Mouse (Mus musculus) liver, embryonic 15.5 days (tissue): ENCODE results near the gene Cpeb4. TPM values are rescaled to one million over a fixed set of nuclear protein-coding genes. Genes with fewer than 3 reads are reported as not detected.

ENCODE experiments used
- ATAC-seq: fragments of 200-750 bp; cut with Nextera tagmentation; 2 replicates; pipeline ENCODE4 v1.8.0; 2017; ENCODE audit warnings: moderate number of reproducible peaks, mild to moderate bottlenecking, moderate library complexity; ENCODE audit not compliant: insufficient read depth
- H3K27ac ChIP-seq: fragments of 300-500 bp; sonication (generic); replicated peaks from 2 replicates; pipeline ENCODE4 v1.5.1; 2015; ENCODE audit warnings: mild to moderate bottlenecking, inconsistent platforms
- H3K27me3 ChIP-seq: fragments of 300-500 bp; sonication (generic); 2 replicates; pipeline ENCODE4 v1.6.1; 2015; ENCODE audit warnings: mild to moderate bottlenecking, inconsistent platforms
- H3K36me3 ChIP-seq: fragments of 300-500 bp; sonication (generic); replicated peaks from 2 replicates; pipeline ENCODE4 v1.6.1; 2015; ENCODE audit warnings: moderate library complexity, mild to moderate bottlenecking, inconsistent platforms
- H3K4me1 ChIP-seq: fragments of 300-500 bp; sonication (generic); replicated peaks from 2 replicates; pipeline ENCODE4 v1.6.1; 2015; ENCODE audit warnings: inconsistent platforms
- H3K4me2 ChIP-seq: fragments of 300-500 bp; sonication (generic); 2 replicates; pipeline ENCODE4 v1.6.1; 2015; ENCODE audit warnings: moderate library complexity, mild to moderate bottlenecking, inconsistent platforms
- H3K4me3 ChIP-seq: fragments of 300-500 bp; sonication (generic); replicated peaks from 2 replicates; pipeline ENCODE4 v1.5.1; 2015; ENCODE audit warnings: mild to moderate bottlenecking, inconsistent platforms
- H3K9ac ChIP-seq: fragments of 300-500 bp; sonication (generic); 2 replicates; pipeline ENCODE4 v1.6.1; 2015; ENCODE audit warnings: moderate library complexity, mild to moderate bottlenecking, inconsistent platforms
- H3K9me3 ChIP-seq: fragments of 300-500 bp; sonication (generic); replicated peaks from 2 replicates; pipeline ENCODE4 v1.6.1; 2016; ENCODE audit warnings: inconsistent platforms
- WGBS: fragments of 180-500 bp; shearing (Covaris S2); methylation state at CpG from one replicate; pipeline ENCODE4 v1.1.7; 2015; ENCODE audit warnings: mixed read lengths; ENCODE audit not compliant: insufficient replicate concordance; 5-methylcytosine and 5-hydroxymethylcytosine counted together
- polyA plus RNA-seq: library from polyadenylated mRNA; unstranded; fragments of >200 nt; fragmentation: Nextera tagmentation; extraction: Ambion mirVana; gene quantifications from 2 replicates; pipeline ENCODE4 v1.2.1, GENCODE M21; 2015

Gene Cpeb4
- polyA plus RNA-seq, 1 experiment from 2014 or later: 19.0 TPM

DNA sequence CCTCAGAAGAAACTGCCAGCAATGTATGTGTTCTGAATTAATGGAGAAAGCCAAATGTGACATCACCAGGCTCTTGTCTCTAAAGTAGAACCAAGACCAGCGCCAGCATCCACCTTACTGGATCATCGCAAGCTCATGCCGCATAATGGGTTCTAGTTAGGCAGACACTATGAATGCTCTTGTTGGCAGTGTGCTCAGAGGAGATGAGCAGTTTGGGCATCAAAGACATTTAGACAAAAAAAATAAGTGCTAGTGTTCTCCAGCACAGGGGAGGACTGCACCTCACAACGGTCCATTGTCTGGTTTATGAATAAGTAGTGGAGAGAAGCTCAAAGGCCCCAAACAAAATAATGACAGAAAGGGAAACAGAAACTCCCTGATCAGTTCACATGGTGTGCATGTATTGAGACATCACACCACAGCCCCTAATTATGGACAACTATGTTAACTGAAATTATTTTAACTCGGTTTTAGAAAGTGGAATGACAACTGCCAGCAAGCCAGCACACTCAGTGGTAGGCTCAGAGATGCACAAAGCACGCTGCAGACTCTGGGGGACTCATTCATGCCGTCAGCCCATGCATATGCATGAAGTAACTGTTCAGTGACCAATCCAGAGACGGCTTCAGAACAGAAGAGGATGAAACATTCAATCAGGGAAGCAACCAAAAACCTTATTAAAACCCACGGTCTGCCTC, 25.1 kb upstream of the Cpeb4 start:
- no peak for ATAC-seq

GRCm38 (mm10) chr11:31847469-31847805, 24.6 kb upstream of the Cpeb4 start:
- Histone ChIP-seq H3K9me3 (no peaks in the 10 kb centered on the region), H3K27ac (0 out of 2 replicates have a peak overlapping the region, but pooled peaks have one; percentile 10), H3K4me3 (no peak overlapping the region), H3K27me3 (no peaks in the 10 kb centered on the region), H3K36me3 (no peaks in the 10 kb centered on the region), H3K9ac (no peak overlapping the region), H3K4me1 (peaks cover 64% of the 10 kb centered on the region), H3K4me2 (no peak overlapping the region)
- no peak for ATAC-seq
- 82% methylated on average over 5 of the region's 5 CpGs for WGBS

More for the DNA sequence above, 25.1 kb upstream of the Cpeb4 start:
- Histone ChIP-seq H3K9me3 (no peaks in the 10 kb centered on the region), H3K36me3 (no peaks in the 10 kb centered on the region), H3K27me3 (no peaks in the 10 kb centered on the region), H3K27ac (peak overlapping the region; percentile 39; the same call in 1 of the 2 replicates), H3K4me1 (peaks cover 66% of the 10 kb centered on the region), H3K4me2 (no peak overlapping the region), H3K9ac (no peak overlapping the region), H3K4me3 (no peak overlapping the region)
- WGBS: 82% methylated on average over 9 of the region's 9 CpGs

DNA sequence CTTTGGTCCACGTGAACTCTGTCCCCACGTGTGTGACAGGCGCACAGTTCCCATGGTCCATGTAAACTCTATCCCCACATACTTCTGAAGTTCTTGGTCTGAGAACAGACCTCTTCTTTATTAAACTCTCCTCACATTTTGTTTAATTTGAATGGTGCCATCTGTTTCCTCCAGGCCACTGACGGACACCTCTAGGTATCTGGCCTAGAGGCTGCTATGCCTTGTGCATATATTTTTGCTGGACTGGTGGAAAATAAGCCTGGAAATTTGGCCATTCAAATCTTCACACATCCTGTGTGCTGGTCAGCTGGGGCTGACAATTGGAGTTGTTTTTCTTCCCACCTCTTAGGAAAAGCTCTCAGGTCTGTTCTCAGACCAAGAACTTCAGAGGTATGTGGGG, 23.3 kb upstream of the Cpeb4 start:
- Histone ChIP-seq H3K4me1 (peaks cover 58% of the 10 kb centered on the region), H3K4me2 (no peak overlapping the region), H3K9me3 (no peaks in the 10 kb centered on the region), H3K36me3 (no peaks in the 10 kb centered on the region), H3K9ac (no peak overlapping the region), H3K27ac (no peak overlapping the region), H3K4me3 (no peak overlapping the region), H3K27me3 (no peaks in the 10 kb centered on the region)
- WGBS: 87% methylated on average over 4 of the region's 4 CpGs
- ATAC-seq: no peak

DNA sequence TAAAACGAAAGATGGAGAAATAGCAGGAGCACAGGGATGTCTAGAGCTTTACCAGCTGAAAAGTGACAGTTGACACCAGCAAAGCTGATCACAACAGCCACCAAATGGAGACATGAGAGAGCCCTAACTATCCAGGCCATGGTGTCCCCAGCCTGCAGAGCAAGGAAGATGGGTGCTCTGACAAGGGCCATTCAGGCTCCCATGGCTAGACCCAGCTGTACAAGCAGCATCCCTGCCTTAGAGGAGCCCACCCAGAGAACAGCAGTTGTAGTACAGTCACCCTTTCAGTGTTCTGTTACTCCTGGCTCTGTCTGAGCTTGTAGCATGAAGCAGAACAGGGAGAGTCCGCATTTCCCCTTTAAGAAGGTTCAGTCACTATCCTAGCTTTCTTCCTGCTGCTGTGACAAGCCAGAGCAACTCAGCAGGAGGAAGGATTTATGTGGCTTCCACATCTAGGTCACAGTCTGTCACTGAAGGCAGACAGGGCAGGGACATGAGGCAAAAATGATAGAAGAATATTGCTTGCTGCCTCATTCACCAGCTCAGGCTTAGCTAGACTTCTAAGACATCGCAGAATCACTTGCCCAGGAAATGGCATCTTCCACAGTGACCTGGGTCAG, 21.7 kb upstream of the Cpeb4 start:
- WGBS: 82% methylated on average over 3 of the region's 3 CpGs

DNA sequence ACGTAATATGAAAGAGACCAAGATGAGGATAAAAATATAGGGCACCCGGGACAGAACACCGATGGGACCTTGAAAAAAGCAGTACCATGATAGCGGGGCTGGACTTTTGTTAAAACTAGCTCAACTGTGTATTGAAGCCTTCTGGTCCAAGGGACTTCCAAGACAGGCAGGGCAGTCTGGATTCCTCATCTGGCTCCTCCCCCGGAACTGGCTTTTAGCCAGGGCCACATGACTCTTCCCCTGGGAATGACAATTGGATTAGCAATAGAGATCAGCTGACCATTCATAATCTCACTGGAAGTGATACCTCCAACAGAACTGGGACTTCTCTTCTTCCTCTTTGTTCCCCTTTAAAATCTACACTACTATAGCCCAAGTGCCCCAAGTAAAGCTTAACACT, 21.0 kb upstream of the Cpeb4 start:
- H3K4me2 ChIP-seq: no peak overlapping the region
- H3K4me1 ChIP-seq: peaks cover 37% of the 10 kb centered on the region
- ATAC-seq: no peak
- WGBS: 80% methylated on average over 5 of the region's 5 CpGs
- H3K27me3 ChIP-seq: peaks cover 7% of the 10 kb centered on the region; the same call in 1 of the 2 replicates
- H3K9me3 ChIP-seq: no peaks in the 10 kb centered on the region
- H3K36me3 ChIP-seq: no peaks in the 10 kb centered on the region
- no peak overlapping the region for H3K27ac ChIP-seq
- no peak overlapping the region for H3K4me3 ChIP-seq
- no peak overlapping the region for H3K9ac ChIP-seq

More for the DNA sequence above, 21.7 kb upstream of the Cpeb4 start:
- Histone ChIP-seq H3K4me2 (no peak overlapping the region), H3K4me1 (peaks cover 45% of the 10 kb centered on the region), H3K27ac (no peak overlapping the region), H3K36me3 (no peaks in the 10 kb centered on the region), H3K9ac (no peak overlapping the region), H3K27me3 (no peaks in the 10 kb centered on the region), H3K9me3 (no peaks in the 10 kb centered on the region), H3K4me3 (no peak overlapping the region)
- ATAC-seq: no peak

- ATAC-seq: no peak
- H3K36me3 ChIP-seq: no peaks in the 10 kb centered on the region
- H3K4me1 ChIP-seq: peaks cover 28% of the 10 kb centered on the region
- 60% methylated on average over 4 of the region's 4 CpGs for WGBS
- 0 out of 2 replicates have a peak overlapping the region, but pooled peaks have one; percentile 2 for H3K9ac ChIP-seq
- peaks cover 7% of the 10 kb centered on the region; the same call in 1 of the 2 replicates for H3K27me3 ChIP-seq
- no peaks in the 10 kb centered on the region for H3K9me3 ChIP-seq
- H3K4me3 ChIP-seq: no peak overlapping the region
- H3K4me2 ChIP-seq: no peak overlapping the region
- H3K27ac ChIP-seq: peak overlapping the region; percentile 5; the same call in 1 of the 2 replicates
These were observed 20.1 kb upstream of the Cpeb4 start for GRCm38 (mm10) chr11:31851702-31852560.

GRCm38 (mm10) chr11:31854955-31855354, 17.1 kb upstream of the Cpeb4 start:
- 57% methylated on average over 5 of the region's 5 CpGs for WGBS
- peaks cover 37% of the 10 kb centered on the region for H3K4me1 ChIP-seq
- no peaks in the 10 kb centered on the region for H3K9me3 ChIP-seq
- H3K36me3 ChIP-seq: no peaks in the 10 kb centered on the region
- H3K27ac ChIP-seq: no peak overlapping the region
- no peak overlapping the region for H3K4me2 ChIP-seq
- H3K9ac ChIP-seq: no peak overlapping the region
- no peak overlapping the region for H3K4me3 ChIP-seq
- peaks cover 7% of the 10 kb centered on the region; the same call in 1 of the 2 replicates for H3K27me3 ChIP-seq
- no peak for ATAC-seq

GRCm38 (mm10) chr11:31857479-31857878, 14.5 kb upstream of the Cpeb4 start:
- no peaks in the 10 kb centered on the region for H3K9me3 ChIP-seq
- no peak overlapping the region for H3K9ac ChIP-seq
- H3K4me1 ChIP-seq: peaks cover 45% of the 10 kb centered on the region
- peaks cover 7% of the 10 kb centered on the region; the same call in 1 of the 2 replicates for H3K27me3 ChIP-seq
- H3K36me3 ChIP-seq: no peaks in the 10 kb centered on the region
- no peak overlapping the region for H3K27ac ChIP-seq
- no peak overlapping the region for H3K4me3 ChIP-seq
- no peak for ATAC-seq
- no peak overlapping the region for H3K4me2 ChIP-seq
- 53% methylated on average over 4 of the region's 4 CpGs for WGBS

DNA sequence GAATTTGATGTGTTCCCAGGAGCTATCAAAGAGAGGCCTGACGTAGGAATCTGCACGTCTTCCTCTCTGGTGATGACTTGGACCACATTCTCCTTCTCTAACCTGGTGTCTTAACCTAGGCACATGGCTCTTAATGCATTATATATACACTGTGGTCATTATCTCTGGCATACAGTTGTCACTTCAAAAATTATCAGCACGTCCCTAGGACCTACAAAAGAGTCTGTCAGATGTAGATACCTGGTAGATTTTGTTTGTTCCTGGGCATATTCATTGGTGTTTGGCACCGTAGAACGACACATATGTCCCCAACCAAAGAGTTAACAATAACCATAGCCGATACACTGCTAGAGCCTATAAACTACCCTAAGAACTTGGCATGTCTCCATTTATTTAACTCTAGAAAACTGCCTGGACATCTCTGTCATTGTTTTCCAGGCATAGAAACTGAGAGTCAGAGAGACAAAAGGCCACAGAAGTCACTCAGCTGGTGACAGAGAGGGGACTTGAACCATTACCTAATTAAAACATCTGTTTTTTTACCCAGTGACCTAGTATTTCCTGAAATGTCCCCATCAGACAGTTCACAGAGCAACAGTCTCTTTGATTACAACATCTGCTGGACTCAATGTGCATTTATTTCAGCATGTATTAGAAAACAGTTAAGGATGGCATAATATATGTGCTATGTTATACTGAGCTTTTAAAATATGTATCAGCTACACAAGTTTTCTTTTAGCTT, 10.7 kb upstream of the Cpeb4 start:
- peak; percentile 98 for ATAC-seq
- H3K9me3 ChIP-seq: no peaks in the 10 kb centered on the region
- no peak overlapping the region for H3K4me3 ChIP-seq
- no peaks in the 10 kb centered on the region for H3K27me3 ChIP-seq
- H3K4me1 ChIP-seq: peaks cover 62% of the 10 kb centered on the region
- peak overlapping the region; percentile 48 for H3K4me2 ChIP-seq
- H3K27ac ChIP-seq: peak overlapping the region; percentile 90
- WGBS: 17% methylated on average over 6 of the region's 6 CpGs
- H3K9ac ChIP-seq: peak overlapping the region; percentile 16
- no peaks in the 10 kb centered on the region for H3K36me3 ChIP-seq

DNA sequence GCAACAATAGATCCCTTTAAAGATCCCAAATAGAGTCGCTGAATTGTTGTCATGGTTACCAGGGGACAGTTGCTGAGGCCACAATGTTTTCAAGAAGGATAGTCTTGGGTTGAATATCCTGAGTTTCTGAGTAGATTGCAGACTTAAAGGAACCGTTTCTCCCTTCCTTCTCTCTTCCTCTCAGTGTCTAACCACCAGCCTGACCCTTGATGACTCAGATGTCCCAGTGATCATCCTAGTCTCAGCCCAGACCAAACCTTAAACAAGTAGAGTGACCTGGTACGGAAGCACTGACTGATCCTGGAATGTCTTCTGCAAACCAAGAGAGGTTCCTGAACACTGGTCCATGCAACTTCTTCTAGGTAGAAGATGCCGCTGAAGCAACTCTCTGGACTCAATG, 4.0 kb upstream of the Cpeb4 start:
- 60% methylated on average over 4 of the region's 4 CpGs for WGBS
- no peak overlapping the region for H3K4me2 ChIP-seq
- H3K36me3 ChIP-seq: peaks cover 10% of the 10 kb centered on the region
- no peak overlapping the region for H3K4me3 ChIP-seq
- H3K9me3 ChIP-seq: no peaks in the 10 kb centered on the region
- no peak overlapping the region for H3K27ac ChIP-seq
- H3K9ac ChIP-seq: no peak overlapping the region
- H3K27me3 ChIP-seq: no peaks in the 10 kb centered on the region
- ATAC-seq: no peak
- peaks cover 58% of the 10 kb centered on the region for H3K4me1 ChIP-seq
